Mouse (Mus musculus): Measurements from ENCODE around the gene Sh3bp1. TPM values are rescaled to one million over a fixed set of nuclear protein-coding genes. Genes with fewer than 3 reads are reported as not detected.
A peak's percentile ranks its signal among the peaks of the same experiment; 100 is the strongest.

Gene Sh3bp1
- total and polyA plus RNA-seq, 2 experiments from 2014 or later = 3.3 to 6.4 TPM

DNA sequence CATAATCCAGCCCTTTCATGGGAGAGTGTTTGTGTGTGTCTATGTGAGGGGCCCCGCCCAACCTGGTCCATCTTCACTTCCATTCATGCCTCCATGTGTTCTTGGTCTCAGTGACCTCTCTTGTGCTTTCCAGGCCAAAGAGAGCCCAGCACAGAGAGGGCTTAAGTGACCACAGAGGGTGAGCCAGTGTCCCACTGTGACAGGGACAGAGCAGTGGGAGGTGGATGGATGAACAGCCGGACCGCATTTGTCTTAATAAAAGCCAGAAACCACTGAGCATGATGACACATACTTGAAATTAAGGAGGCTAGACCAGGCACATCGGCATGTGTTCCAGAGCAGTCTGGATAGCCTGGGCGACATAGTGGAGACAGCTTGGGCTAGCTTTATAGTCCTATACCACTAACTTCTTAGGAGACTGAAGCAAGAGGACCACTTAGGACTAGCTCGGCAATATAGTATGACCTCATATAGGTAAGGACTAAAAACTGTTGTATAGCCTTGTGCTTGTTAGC, 30.7 kb downstream of the Sh3bp1 start:
- Histone ChIP-seq H3K9me3 (ENCODE audit: low read length) (no peaks in the 10 kb centered on the region), H3K27ac (ENCODE audit: low read depth, low read length) (no peak overlapping the region), H3K4me2 (ENCODE audit: low read depth) (no peak overlapping the region), H3K27me3 (ENCODE audit: insufficient read depth, low read length) (no peaks in the 10 kb centered on the region), H3K4me3 (ENCODE audit: low read depth, low read length) (no peak overlapping the region), H3K9ac (no peak overlapping the region), H3K36me3 (ENCODE audit: insufficient read depth) (no peaks in the 10 kb centered on the region), H3K4me1 (ENCODE audit: insufficient read depth) (0 out of 2 replicates have a peak, but pooled peaks cover 9% of the 10 kb centered on the region)
- 96% methylated on average over 6 of the region's 6 CpGs for WGBS
- no peak for DNase-seq
- TF ChIP-seq CTCF (IDR thresholded peaks at IDR 0.05; ENCODE audit: low read depth) = no peak
- no peak for ATAC-seq

DNA sequence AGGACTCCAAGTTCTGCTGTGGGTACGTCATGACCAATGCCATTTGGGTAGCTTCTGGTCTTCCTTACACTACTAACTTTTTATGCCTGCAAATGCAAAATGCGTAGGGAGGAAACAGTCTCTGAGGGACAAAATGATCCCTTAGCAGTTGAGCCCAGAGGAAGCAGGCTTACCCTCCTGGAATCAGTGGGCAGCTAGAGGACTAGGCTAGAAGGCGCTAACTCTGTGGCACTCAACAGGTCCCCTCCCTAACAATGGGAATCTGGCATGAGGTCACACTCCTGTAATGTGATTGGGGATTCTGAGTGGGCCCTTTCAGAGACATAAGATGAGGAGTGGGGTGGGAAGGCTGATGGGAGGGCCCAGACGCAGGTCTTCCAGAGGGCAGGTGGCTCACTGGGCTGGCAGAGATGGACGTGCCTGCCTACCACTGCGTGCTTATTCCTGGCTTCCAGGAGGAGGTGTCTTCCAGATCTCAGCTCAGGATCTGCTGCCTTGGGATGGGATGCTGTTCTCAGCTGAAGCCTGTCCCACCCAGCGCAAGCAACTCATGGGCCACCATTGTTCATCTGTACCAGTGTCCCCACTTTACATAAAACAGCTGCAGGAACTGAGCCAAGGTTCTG, 31.3 kb downstream of the Sh3bp1 start:
- 89% methylated on average over 7 of the region's 7 CpGs for WGBS
- Histone ChIP-seq H3K4me3 (ENCODE audit: low read depth, low read length) (no peak overlapping the region), H3K4me1 (ENCODE audit: insufficient read depth) (peaks cover 9% of the 10 kb centered on the region), H3K27me3 (ENCODE audit: insufficient read depth, low read length) (no peaks in the 10 kb centered on the region), H3K9me3 (ENCODE audit: low read length) (no peaks in the 10 kb centered on the region), H3K27ac (ENCODE audit: low read depth, low read length) (no peak overlapping the region), H3K4me2 (ENCODE audit: low read depth) (no peak overlapping the region), H3K36me3 (ENCODE audit: insufficient read depth) (no peaks in the 10 kb centered on the region), H3K9ac (no peak overlapping the region)
- TF ChIP-seq CTCF (IDR thresholded peaks at IDR 0.05; ENCODE audit: low read depth) = no peak
- no peak for ATAC-seq
- no peak for DNase-seq

DNA sequence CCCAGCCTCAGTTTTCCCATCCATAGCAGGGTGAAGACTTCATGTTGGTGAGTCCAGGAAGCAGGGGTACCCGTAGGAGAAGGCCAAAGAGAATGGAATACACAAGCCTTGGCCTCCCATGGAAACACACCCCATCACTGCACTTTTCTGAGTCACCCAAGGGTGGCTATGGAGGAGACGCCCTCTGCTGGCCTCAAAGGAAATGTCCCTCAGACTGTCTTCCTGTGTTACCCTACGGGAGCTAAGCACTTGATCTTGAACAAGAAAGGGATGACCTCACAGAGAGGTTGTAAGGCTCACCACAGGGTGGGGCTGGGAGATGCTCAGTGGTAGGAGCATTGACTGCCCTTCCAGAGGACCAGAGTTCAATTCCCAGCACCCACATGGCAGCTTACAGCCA, 32.0 kb downstream of the Sh3bp1 start:
- Histone ChIP-seq H3K27ac (ENCODE audit: low read depth, low read length) (no peak overlapping the region), H3K9me3 (ENCODE audit: low read length) (no peaks in the 10 kb centered on the region), H3K27me3 (ENCODE audit: insufficient read depth, low read length) (no peaks in the 10 kb centered on the region), H3K9ac (no peak overlapping the region), H3K4me1 (ENCODE audit: insufficient read depth) (peaks cover 9% of the 10 kb centered on the region), H3K4me3 (ENCODE audit: low read depth, low read length) (no peak overlapping the region), H3K4me2 (ENCODE audit: low read depth) (no peak overlapping the region), H3K36me3 (ENCODE audit: insufficient read depth) (peaks cover 2% of the 10 kb centered on the region; the same call in 1 of the 2 replicates)
- no peak for ATAC-seq
- TF ChIP-seq CTCF (IDR thresholded peaks at IDR 0.05; ENCODE audit: low read depth) = peak; percentile 59
- WGBS = 14% methylated on average over 3 of the region's 3 CpGs
- no peak for DNase-seq

DNA sequence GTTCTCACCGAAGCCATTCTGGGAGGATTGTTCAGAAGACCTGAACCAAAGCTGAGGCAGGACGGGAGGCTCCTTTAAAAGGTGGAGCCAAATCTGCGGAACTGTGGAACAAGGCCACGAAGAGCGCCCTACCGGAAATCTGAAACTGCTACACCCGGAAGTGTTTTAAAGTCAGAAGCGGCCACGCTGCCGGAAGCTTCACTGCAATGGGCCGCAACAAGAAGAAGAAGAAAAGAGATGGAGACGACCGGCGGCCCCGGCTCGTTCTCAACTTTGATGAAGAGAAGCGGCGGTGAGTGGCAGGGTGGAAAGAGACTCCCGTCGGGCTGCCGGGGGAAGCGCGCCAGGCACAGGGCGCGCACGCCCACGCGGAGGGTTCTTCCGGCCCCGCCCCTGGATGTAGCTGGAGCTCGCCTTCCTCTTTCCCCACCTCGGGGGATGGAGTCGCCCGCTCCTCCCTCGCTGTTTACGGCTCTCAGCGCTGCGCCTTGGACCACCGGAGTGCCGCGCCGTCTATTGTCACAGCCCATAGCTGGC, 35.3 kb downstream of the Sh3bp1 start, which contains the start of gene Nol12:
Gene Nol12 (plus strand): TSS at position 150 of the 537 bp plus-strand sequence.
- Histone ChIP-seq H3K4me1 (ENCODE audit: insufficient read depth) (peaks cover 3% of the 10 kb centered on the region), H3K4me3 (ENCODE audit: low read depth, low read length) (peak within 1 kb of the TSS; percentile 59), H3K9ac (peak within 1 kb of the TSS; percentile 67), H3K9me3 (ENCODE audit: low read length) (no peaks in the 10 kb centered on the region), H3K4me2 (ENCODE audit: low read depth) (peak within 1 kb of the TSS; percentile 59), H3K27ac (ENCODE audit: low read depth, low read length) (peak within 1 kb of the TSS; percentile 83), H3K27me3 (ENCODE audit: insufficient read depth, low read length) (no peaks in the 10 kb centered on the region), H3K36me3 (ENCODE audit: insufficient read depth) (peaks cover 32% of the 10 kb centered on the region)
- TF ChIP-seq CTCF (IDR thresholded peaks at IDR 0.05; ENCODE audit: low read depth) = 0 out of 2 replicates have a peak, but pooled peaks have one; percentile 3
- WGBS = 1% methylated on average over 42 of the region's 42 CpGs
- DNase-seq (peak; percentile 96), ATAC-seq (peak; percentile 95)

DNA sequence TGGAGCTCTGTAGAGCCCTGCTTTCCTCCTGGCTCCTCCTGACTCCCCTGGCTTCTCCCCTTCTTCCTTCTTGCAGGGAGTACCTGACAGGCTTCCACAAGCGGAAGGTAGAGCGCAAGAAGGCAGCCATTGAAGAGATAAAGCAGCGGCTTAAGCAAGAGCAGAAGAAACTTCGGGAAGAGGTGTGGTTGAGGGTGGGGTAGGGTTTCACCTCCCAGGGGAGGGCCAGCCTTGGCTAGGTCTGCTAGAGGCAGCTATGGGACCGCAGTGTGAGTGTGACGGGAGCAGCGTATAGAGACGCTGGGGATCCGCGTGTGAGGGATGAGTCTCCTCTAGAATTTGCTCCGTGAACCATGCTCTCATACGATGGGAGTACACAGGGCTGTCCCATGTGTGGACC, 36.8 kb downstream of the Sh3bp1 start:
- Histone ChIP-seq H3K27ac (ENCODE audit: low read depth, low read length) (no peak overlapping the region), H3K4me1 (ENCODE audit: insufficient read depth) (peaks cover 3% of the 10 kb centered on the region), H3K9me3 (ENCODE audit: low read length) (no peaks in the 10 kb centered on the region), H3K4me2 (ENCODE audit: low read depth) (no peak overlapping the region), H3K4me3 (ENCODE audit: low read depth, low read length) (no peak overlapping the region), H3K36me3 (ENCODE audit: insufficient read depth) (peaks cover 48% of the 10 kb centered on the region), H3K27me3 (ENCODE audit: insufficient read depth, low read length) (no peaks in the 10 kb centered on the region), H3K9ac (no peak overlapping the region)
- TF ChIP-seq CTCF (IDR thresholded peaks at IDR 0.05; ENCODE audit: low read depth) = no peak
- ATAC-seq = no peak
- WGBS = 92% methylated on average over 12 of the region's 12 CpGs
- DNase-seq = no peak

DNA sequence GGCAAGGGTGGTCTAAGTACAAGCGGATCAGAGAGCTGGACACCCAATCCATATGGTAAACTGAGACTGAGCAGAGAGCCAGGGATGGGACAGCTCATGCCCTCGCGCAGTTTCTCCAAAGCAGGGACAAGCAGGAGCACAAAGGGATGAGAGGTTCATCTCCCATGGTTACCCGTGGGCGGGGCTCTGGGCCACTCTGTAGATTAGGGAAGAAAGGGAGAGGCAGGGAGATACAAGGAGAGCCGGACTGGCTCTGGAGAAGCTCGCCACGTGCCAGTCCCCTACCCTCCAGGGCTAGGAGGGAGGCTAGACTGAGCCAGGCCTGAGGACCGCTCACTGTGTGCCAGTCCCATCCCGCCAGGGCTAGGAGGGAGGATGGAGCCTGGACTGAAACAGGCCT, 37.7 kb downstream of the Sh3bp1 start:
- no peak for TF ChIP-seq CTCF (IDR thresholded peaks at IDR 0.05; ENCODE audit: low read depth)
- 88% methylated on average over 10 of the region's 10 CpGs for WGBS
- Histone ChIP-seq H3K4me1 (ENCODE audit: insufficient read depth) (peaks cover 3% of the 10 kb centered on the region), H3K36me3 (ENCODE audit: insufficient read depth) (peaks cover 50% of the 10 kb centered on the region), H3K27ac (ENCODE audit: low read depth, low read length) (no peak overlapping the region), H3K4me3 (ENCODE audit: low read depth, low read length) (no peak overlapping the region), H3K27me3 (ENCODE audit: insufficient read depth, low read length) (no peaks in the 10 kb centered on the region), H3K9ac (no peak overlapping the region), H3K4me2 (ENCODE audit: low read depth) (no peak overlapping the region), H3K9me3 (ENCODE audit: low read length) (no peaks in the 10 kb centered on the region)
- DNase-seq = no peak
- ATAC-seq = no peak

DNA sequence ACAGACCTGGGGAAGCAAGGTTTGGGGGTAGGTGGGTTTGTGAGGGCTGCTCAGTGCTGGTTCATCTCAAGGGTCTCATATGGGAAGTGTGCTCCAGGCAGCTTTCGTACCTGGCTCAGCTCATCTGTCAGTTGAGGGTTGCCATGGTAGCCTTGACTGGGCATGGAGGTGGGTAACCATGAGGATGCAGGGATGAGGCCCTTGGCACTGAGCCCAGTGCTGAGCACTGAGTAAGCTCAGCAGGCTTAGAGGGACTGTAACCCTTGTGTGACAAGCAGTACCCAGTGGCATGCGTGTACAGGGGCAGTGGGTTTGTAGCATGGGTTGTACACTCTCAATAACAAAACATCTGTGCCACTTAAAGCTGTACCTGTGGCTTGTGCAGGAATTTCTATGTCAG, 38.4 kb downstream of the Sh3bp1 start:
- Histone ChIP-seq H3K9me3 (ENCODE audit: low read length) (no peaks in the 10 kb centered on the region), H3K9ac (no peak overlapping the region), H3K4me1 (ENCODE audit: insufficient read depth) (peaks cover 3% of the 10 kb centered on the region), H3K4me3 (ENCODE audit: low read depth, low read length) (no peak overlapping the region), H3K36me3 (ENCODE audit: insufficient read depth) (peaks cover 50% of the 10 kb centered on the region), H3K27ac (ENCODE audit: low read depth, low read length) (no peak overlapping the region), H3K4me2 (ENCODE audit: low read depth) (no peak overlapping the region), H3K27me3 (ENCODE audit: insufficient read depth, low read length) (no peaks in the 10 kb centered on the region)
- DNase-seq = no peak
- no peak for ATAC-seq
- WGBS = 64% methylated on average over 2 of the region's 2 CpGs
- TF ChIP-seq CTCF (IDR thresholded peaks at IDR 0.05; ENCODE audit: low read depth) = no peak

All from forebrain, postnatal 0 days (tissue).